Mouse (Mus musculus) embryonic facial prominence, embryonic 15.5 days (tissue): ENCODE measurements around the gene Cnn1. TPM values are rescaled to one million over a fixed set of nuclear protein-coding genes. Genes with fewer than 3 reads are reported as not detected.

ENCODE experiments used
- ATAC-seq: fragments of 200-750 bp; cut with Nextera tagmentation; 2 replicates; pipeline ENCODE4 v1.8.0; 2017; ENCODE audit warnings: low read depth, moderate TSS enrichment; ENCODE audit not compliant: insufficient number of reproducible peaks, low FRiP score, low TSS enrichment
- H3K27ac ChIP-seq: fragments of 300-500 bp; sonication (generic); replicated peaks from 2 replicates; pipeline ENCODE4 v1.5.1; 2015; ENCODE audit warnings: mild to moderate bottlenecking, inconsistent platforms
- H3K27me3 ChIP-seq: fragments of 300-500 bp; sonication (generic); 2 replicates; pipeline ENCODE4 v1.6.1; 2015; ENCODE audit warnings: inconsistent platforms
- H3K36me3 ChIP-seq: fragments of 300-500 bp; sonication (generic); 2 replicates; pipeline ENCODE4 v1.6.1; 2015; ENCODE audit warnings: mild to moderate bottlenecking, inconsistent platforms
- H3K4me1 ChIP-seq: fragments of 300-500 bp; sonication (generic); 2 replicates; pipeline ENCODE4 v1.6.1; 2015; ENCODE audit warnings: inconsistent platforms
- H3K4me2 ChIP-seq: fragments of 300-500 bp; sonication (generic); replicated peaks from 2 replicates; pipeline ENCODE4 v1.6.1; 2015; ENCODE audit warnings: mild to moderate bottlenecking, inconsistent platforms
- H3K4me3 ChIP-seq: fragments of 300-500 bp; sonication (generic); replicated peaks from 2 replicates; pipeline ENCODE4 v1.5.1; 2015; ENCODE audit warnings: mild to moderate bottlenecking, inconsistent platforms
- H3K9ac ChIP-seq: fragments of 300-500 bp; sonication (generic); 2 replicates; pipeline ENCODE4 v1.6.1; 2015; ENCODE audit warnings: inconsistent platforms
- H3K9me3 ChIP-seq: fragments of 300-500 bp; sonication (generic); replicated peaks from 2 replicates; pipeline ENCODE4 v1.6.1; 2016; ENCODE audit warnings: inconsistent platforms
- WGBS: fragments of 180-500 bp; shearing (Covaris S2); methylation state at CpG from one replicate; pipeline ENCODE4 v1.1.7; 2015; 5-methylcytosine and 5-hydroxymethylcytosine counted together
- polyA plus RNA-seq: library from polyadenylated mRNA; unstranded; fragments of >200 nt; fragmentation: Nextera tagmentation; extraction: Ambion mirVana; gene quantifications from 2 replicates; pipeline ENCODE4 v1.2.1, GENCODE M21; 2015

The Cnn1 gene
- polyA plus RNA-seq = 4.3 and 7.0 TPM in 2 replicates

DNA sequence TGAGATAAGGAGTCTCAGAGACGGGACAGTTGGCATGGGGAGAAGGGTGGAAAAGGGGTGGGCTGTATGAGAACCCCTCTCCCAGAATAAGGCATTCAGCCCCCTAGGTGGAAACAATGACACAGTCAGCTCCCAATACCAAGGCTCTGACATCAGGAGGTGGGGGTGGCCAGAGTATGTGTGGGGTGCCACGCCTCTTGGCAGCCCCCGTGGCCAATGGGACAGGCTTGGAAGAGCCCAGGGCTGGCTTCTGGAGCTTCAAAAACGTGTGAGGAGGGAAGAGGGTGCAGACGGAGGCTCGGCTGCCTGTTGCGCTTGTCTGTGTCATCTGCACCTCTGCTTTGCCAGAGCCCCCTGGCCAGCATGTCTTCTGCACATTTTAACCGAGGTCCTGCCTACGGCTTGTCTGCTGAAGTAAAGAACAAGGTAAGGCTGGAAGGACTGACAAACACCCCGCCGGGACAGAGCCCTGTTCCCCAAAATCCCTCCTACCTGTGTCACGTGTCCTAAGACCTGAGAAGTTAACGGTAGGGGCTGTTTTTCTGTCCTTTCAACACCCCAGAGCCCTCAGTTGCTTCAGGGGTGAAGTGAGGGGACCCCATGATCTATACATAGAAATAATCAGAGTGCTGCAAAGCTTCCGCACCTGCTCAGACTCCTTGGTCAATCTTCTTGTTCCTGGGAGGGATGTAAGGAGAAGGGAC lies at the start of gene Cnn1:
TSS of gene Cnn1 (plus strand) at position 224 of the 704 bp plus-strand sequence.
- Histone ChIP-seq H3K9me3 (no peaks in the 10 kb centered on the region), H3K4me2 (peak within 1 kb of the TSS; percentile 9; the same call in 1 of the 2 replicates), H3K36me3 (no peaks in the 10 kb centered on the region), H3K4me1 (peaks cover 4% of the 10 kb centered on the region; the same call in 1 of the 2 replicates), H3K9ac (no peak within 1 kb of the TSS), H3K4me3 (0 out of 2 replicates have a peak within 1 kb of the TSS, but pooled peaks have one; percentile 6), H3K27me3 (peaks cover 32% of the 10 kb centered on the region), H3K27ac (no peak within 1 kb of the TSS)
- WGBS = 8% methylated on average over 14 of the region's 14 CpGs
- no peak for ATAC-seq

DNA sequence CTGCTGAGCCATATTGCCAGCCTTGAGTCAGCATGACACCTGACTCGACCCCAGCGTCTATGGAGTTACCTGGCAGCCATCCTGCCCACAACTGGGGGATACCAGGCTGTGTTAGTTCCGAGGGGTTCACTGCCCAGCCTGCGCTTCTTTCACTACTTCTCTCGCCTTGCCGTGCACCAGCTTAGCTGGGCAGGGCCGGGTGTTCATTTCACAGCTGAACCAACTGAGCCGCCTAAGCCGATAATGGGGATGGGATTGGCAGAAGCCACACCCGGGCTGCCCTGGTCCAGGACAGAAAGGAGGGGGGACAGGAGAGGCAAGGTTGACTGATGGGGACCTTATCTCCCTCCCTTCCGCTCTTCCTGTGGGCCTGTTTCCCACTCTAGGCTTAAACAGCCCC lies 49.7 kb upstream of the Cnn1 start:
- peaks cover 66% of the 10 kb centered on the region for H3K27me3 ChIP-seq
- no peak overlapping the region for H3K4me2 ChIP-seq
- ATAC-seq = no peak
- H3K4me3 ChIP-seq = no peak overlapping the region
- H3K27ac ChIP-seq = no peak overlapping the region
- H3K36me3 ChIP-seq = no peaks in the 10 kb centered on the region
- WGBS = 54% methylated on average over 11 of the region's 11 CpGs
- H3K4me1 ChIP-seq = peaks cover 19% of the 10 kb centered on the region
- no peaks in the 10 kb centered on the region for H3K9me3 ChIP-seq
- no peak overlapping the region for H3K9ac ChIP-seq

DNA sequence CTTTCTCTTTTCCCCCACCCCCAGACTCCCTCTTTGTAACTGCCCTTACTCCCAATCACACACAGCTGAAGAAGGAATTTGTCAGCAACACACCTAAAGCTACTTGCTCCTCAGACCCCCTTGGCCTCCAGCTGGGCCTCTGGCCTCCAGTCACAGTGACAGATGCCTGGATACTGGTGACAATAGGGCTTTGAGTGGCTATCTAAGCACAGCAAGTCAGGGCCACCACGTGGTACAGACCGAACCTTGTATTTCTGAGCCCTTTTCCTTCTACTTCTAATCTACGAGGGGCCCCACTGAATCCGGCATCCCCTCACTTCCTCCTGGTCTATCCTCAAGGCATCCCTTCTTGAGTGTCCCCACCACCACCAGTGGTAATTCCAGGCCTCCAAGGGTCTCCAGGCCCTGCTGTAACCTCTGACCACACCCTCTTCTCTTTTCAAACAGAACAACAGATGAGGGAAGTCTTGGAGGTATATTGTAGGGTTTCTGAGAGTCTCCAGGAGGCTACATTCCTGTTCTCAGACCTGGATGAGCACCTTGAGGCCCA lies 49.2 kb upstream of the Cnn1 start:
- H3K27ac ChIP-seq = no peak overlapping the region
- H3K4me1 ChIP-seq = peaks cover 23% of the 10 kb centered on the region
- no peaks in the 10 kb centered on the region for H3K9me3 ChIP-seq
- peaks cover 71% of the 10 kb centered on the region for H3K27me3 ChIP-seq
- peak overlapping the region; percentile 63; the same call in 1 of the 2 replicates for H3K4me2 ChIP-seq
- no peak for ATAC-seq
- H3K4me3 ChIP-seq = no peak overlapping the region
- H3K36me3 ChIP-seq = no peaks in the 10 kb centered on the region
- 42% methylated on average over 4 of the region's 4 CpGs for WGBS
- no peak overlapping the region for H3K9ac ChIP-seq

DNA sequence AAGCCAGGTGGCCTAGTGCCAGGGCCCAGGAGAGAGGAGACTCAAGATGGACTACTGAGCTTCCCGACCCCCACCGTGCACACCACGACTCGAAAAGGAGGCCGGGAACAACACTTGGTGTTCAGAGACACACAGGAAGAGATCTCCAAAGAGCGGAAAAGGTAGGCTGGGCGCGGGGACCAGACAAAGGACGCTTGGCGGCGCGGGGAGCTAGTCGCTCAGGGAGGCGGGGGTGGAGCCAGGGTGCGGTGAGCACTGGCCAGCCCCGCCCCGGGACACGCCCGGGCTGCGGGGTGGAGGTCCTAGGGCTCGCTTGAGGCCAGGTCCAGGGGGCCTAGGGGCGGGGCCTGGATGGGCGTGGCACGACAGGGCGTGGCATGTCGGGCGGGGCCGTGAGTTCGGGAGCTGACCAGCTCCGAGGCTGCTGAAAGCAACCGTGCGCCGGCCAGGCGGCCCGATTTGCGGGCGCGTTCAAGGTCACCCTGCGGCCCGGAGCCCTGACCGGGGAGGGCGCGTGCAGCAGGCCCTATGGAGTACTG lies 48.6 kb upstream of the Cnn1 start:
- H3K4me2 ChIP-seq = peak overlapping the region; percentile 63
- 1% methylated on average over 43 of the region's 43 CpGs for WGBS
- peaks cover 76% of the 10 kb centered on the region for H3K27me3 ChIP-seq
- ATAC-seq = peak; percentile 59; the same call in 1 of the 2 replicates
- H3K9me3 ChIP-seq = no peaks in the 10 kb centered on the region
- no peaks in the 10 kb centered on the region for H3K36me3 ChIP-seq
- peak overlapping the region; percentile 38 for H3K4me3 ChIP-seq
- H3K9ac ChIP-seq = no peak overlapping the region
- H3K4me1 ChIP-seq = peaks cover 24% of the 10 kb centered on the region
- no peak overlapping the region for H3K27ac ChIP-seq

DNA sequence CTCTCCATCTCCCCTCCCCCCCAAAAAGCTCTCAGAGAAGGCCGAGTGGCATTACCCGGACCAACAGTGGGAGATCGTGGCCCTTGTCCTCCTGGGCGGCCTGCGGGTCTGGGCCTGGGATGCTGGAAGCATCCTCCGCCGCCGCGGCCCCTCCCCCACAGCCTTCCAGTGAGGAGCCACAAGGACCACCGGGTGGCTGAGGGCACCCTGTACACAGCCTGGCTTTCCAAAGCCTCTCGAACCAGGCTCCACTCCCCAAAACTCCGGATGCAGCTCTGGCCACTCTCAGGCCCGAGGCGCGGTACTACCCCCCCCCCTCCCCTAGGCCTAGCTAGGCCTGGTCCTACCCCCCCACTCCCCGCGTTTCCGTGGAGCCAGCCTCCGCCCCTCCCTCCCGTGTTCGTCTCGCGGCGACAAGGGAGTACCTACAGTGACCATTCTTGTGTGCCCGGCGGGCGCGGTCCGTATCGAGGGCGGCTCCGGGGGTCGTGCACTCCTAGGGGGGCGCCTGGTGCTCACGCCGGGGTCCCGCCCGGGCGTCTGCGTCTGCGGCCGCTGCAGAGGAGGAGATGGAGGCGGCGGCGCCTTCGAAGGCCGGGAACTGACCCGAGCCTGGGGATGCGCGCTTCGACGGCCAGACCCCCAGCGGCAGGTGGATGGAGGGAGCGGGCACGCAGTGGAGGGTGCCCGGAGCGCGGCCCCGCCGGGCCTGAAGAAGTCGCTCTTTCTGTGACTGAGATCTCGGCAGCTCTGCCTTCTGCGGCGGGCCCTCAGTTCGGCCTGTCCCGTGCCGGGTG lies 47.7 kb upstream of the Cnn1 start:
- H3K9ac ChIP-seq = no peak overlapping the region
- H3K4me2 ChIP-seq = peak overlapping the region; percentile 63
- peaks cover 24% of the 10 kb centered on the region for H3K4me1 ChIP-seq
- H3K9me3 ChIP-seq = no peaks in the 10 kb centered on the region
- peak overlapping the region; percentile 38 for H3K4me3 ChIP-seq
- ATAC-seq = no peak
- H3K27ac ChIP-seq = no peak overlapping the region
- H3K36me3 ChIP-seq = no peaks in the 10 kb centered on the region
- peaks cover 82% of the 10 kb centered on the region for H3K27me3 ChIP-seq
- WGBS = 2% methylated on average over 66 of the region's 67 CpGs

DNA sequence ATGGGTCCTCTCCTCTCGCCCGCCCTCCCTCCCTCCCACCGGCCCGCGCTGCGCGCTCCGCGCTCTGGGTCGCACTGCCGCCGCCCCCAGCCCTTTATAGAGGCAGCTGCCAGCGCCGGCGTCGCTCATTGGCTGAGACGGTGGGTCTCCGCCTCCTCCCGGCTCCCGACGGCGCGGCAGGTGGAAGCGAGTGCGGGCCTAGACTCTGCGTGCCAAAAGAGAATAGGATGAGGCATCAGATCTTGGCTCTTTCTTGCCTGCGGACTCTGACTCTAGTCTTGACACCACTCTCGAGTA lies 47.1 kb upstream of the Cnn1 start, which contains the start of gene Elavl3:
TSS of gene Elavl3 (minus strand) at position 66 of the 297 bp plus-strand sequence.
- Histone ChIP-seq H3K27me3 (peaks cover 82% of the 10 kb centered on the region), H3K4me2 (peak within 1 kb of the TSS; percentile 63), H3K36me3 (peaks cover 5% of the 10 kb centered on the region), H3K4me1 (peaks cover 24% of the 10 kb centered on the region), H3K9ac (no peak within 1 kb of the TSS), H3K4me3 (peak within 1 kb of the TSS; percentile 38), H3K27ac (no peak within 1 kb of the TSS), H3K9me3 (no peaks in the 10 kb centered on the region)
- ATAC-seq = no peak
- WGBS = 2% methylated on average over 23 of the region's 28 CpGs

DNA sequence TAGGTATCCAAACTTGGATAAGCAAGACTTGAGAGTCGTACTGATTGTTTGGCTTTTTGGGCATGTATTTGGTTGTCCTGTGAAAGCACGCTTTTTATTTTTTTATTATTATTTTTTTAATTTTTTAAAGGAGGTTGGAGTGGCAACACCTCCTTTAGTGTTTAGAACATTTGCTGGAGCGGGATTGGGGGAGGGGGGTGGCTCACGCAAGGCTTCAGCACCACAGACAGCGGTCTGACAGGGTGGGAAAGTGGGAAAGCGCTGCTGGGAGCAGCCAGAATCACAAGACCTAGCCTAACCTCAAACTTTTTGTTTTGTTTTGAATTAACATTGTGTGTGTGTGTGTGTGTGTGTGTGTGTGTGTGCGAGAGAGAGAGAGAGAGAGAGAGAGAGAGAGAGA lies 45.4 kb upstream of the Cnn1 start:
- no peak overlapping the region for H3K27ac ChIP-seq
- no peaks in the 10 kb centered on the region for H3K9me3 ChIP-seq
- no peak overlapping the region for H3K9ac ChIP-seq
- no peak overlapping the region for H3K4me3 ChIP-seq
- no peak overlapping the region for H3K4me2 ChIP-seq
- H3K36me3 ChIP-seq = peaks cover 18% of the 10 kb centered on the region
- WGBS = 34% methylated on average over 7 of the region's 7 CpGs
- H3K4me1 ChIP-seq = peaks cover 24% of the 10 kb centered on the region
- H3K27me3 ChIP-seq = peaks cover 71% of the 10 kb centered on the region
- ATAC-seq = no peak

DNA sequence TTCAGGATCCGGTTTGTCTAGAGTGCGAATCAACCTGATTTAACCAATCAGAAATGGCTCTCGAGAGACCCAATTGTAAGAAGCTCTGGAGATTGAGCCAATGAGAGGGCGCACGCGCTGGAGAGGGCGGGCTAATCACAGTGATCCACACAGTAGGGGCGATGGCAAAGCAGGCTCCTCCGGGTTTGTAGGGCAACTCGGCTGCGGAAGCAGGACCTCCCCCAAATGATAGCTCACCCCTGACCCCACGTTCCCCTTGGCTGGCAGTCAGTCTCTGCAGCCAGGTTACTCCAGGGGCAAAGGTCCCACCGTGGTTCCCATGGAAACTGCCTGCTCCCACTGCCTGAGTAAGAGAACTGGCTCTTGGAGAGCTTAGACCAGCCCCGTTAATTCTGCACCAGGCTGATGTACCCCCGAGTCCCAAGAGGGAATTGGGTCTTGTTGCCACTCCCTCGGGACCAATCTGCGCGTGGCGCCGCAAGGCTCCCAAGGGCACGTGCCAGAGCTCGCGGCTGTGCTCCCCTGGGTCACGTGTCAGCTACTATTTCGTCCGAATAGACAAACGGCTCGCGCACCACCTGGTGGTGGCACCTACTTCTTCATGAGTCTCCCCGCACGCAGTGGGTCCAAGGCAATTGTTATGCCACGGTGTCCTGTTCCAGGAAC lies 44.5 kb upstream of the Cnn1 start:
- Histone ChIP-seq H3K36me3 (peaks cover 24% of the 10 kb centered on the region), H3K9me3 (no peaks in the 10 kb centered on the region), H3K4me3 (no peak overlapping the region), H3K27ac (no peak overlapping the region), H3K4me1 (peaks cover 24% of the 10 kb centered on the region), H3K27me3 (peaks cover 62% of the 10 kb centered on the region), H3K4me2 (peak overlapping the region; percentile 28), H3K9ac (no peak overlapping the region)
- peak; percentile 36; the same call in 1 of the 2 replicates for ATAC-seq
- WGBS = 3% methylated on average over 32 of the region's 32 CpGs

DNA sequence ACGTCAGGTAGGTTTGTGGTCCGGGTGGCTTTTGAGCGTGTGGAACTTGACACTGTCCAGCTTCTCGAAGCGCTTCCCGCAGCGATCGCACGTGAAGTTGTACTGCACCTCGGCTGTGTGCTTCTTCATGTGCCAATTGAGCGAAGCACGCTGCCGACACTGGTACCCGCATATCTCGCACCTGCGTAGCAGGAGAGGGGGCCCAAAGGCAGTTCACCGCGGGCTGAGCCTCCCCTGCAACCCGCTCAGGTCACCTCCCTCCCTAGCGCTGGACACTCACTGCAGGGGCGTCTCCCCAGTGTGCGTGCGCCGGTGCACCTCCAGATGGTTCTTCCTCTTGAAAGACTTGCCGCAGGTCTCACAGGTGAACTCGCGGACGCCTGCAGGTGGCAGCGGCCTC lies 43.3 kb upstream of the Cnn1 start:
- ATAC-seq = no peak
- peaks cover 28% of the 10 kb centered on the region for H3K36me3 ChIP-seq
- H3K27ac ChIP-seq = no peak overlapping the region
- no peaks in the 10 kb centered on the region for H3K9me3 ChIP-seq
- WGBS = 33% methylated on average over 29 of the region's 29 CpGs
- peaks cover 51% of the 10 kb centered on the region for H3K27me3 ChIP-seq
- peaks cover 19% of the 10 kb centered on the region for H3K4me1 ChIP-seq
- no peak overlapping the region for H3K9ac ChIP-seq
- no peak overlapping the region for H3K4me3 ChIP-seq
- H3K4me2 ChIP-seq = no peak overlapping the region

DNA sequence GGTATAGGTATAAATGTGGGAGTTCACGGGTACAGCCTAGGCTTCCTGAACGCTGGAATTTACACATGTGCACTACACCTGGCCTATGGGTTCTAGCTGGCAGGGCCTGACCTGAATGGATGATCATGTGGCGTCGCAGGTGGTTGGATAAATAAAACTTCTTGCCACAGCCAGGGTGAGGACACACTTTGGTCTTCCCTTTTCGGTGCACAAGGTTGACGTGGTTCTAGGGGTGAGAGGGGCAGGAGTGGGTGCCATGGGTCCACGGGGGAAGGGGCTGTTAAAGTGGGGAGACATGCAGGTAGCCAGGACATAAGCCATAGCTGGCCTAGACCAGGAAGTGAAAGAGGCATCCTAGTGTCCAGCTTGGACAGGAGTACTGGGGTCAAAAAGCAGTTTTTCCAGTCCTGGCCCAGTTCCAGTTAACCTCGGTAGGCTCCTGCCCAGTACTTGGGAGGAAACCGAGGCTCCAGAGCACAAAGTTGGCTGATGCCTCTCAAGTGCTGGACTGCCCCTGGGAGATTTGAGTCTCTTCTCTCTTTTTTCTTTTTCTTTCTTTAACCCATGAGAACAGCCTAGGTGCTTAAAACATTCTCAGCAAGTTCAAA lies 42.6 kb upstream of the Cnn1 start:
- ATAC-seq = no peak
- H3K9ac ChIP-seq = no peak overlapping the region
- H3K4me1 ChIP-seq = peaks cover 12% of the 10 kb centered on the region
- WGBS = 74% methylated on average over 9 of the region's 9 CpGs
- H3K4me3 ChIP-seq = no peak overlapping the region
- H3K9me3 ChIP-seq = no peaks in the 10 kb centered on the region
- peaks cover 33% of the 10 kb centered on the region for H3K36me3 ChIP-seq
- peaks cover 44% of the 10 kb centered on the region for H3K27me3 ChIP-seq
- no peak overlapping the region for H3K27ac ChIP-seq
- H3K4me2 ChIP-seq = no peak overlapping the region
